Mouse (Mus musculus): Measurements from ENCODE around the gene Olfr181. TPM values are rescaled to one million over a fixed set of nuclear protein-coding genes. Genes with fewer than 3 reads are reported as not detected.

The Olfr181 gene
- not detected in 2 replicates for polyA plus RNA-seq (2015; fragmentation: Nextera tagmentation; extraction: Ambion mirVana)

DNA sequence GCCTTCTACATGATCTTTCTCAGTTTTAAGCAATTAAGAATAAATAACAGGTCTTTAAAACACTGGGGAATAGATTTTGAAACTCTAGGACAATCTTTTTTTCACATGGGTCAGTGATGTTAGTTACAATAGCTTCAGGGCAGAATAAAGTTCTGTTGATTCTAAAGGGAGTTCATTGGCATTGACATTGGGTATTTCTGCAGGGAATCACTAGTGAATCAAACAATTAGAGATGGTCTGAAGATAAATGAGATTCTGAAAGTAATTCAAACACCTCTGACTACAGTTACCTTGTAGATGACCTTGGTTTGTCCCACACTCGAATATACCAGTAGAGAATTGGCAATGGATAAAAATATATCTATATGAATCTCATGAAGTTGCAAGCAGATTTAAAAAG lies at the start of gene Olfr181:
Gene Olfr181 (minus strand): TSS at position 101 of the 400 bp plus-strand sequence.

DNA sequence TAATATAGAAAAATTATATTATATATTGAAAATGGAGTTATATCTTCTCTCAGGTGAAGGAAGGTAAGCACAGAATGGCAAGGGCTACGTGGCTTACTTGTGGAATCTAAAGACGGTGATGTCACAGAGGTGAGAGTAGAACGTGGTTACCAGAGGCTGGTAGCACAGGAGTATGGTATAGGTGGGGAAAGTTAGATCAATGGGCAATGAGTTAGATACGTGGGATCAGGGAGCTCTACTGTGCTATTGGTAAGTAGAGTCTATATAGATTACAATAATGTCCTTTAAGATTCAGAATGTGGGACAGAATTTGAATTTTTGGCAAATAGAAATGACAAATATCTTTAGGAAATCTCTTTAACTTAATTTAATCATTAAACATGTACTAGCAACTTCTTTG lies 737 bp upstream of the Olfr181 start, which contains the start of gene Olfr180:
Gene Olfr180 (minus strand): TSS at position 101 of the 400 bp plus-strand sequence.

DNA sequence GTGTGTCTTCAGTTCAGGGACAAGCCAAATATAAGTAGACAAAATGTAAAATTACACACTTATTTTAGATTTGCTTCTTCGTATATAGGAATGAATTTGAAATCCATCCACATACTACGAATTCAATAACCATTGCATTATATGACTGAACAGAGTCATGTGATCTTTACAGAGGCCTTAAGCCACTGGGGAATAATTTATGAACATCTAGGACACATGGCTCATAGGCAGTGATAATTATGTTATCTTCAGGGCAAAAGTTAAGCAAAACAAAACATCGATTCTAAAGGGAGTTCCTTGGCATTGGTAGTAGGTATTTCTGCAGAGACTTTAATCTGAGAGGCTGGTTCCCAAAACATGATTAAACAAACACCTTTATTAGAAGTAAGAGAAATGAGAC lies 36.6 kb downstream of the Olfr181 start, which contains the start of gene Olfr178:
Gene Olfr178 (minus strand): TSS at position 101 of the 400 bp plus-strand sequence.

Other genes starting within 250 kb of the Olfr181 start
- gene Gpr15, start 209.7 kb downstream of the Olfr181 start, polyA plus RNA-seq (2015; fragmentation: Nextera tagmentation; extraction: Ambion mirVana), result 0.19 TPM in 1 of 2 replicates, not detected in the other
- gene Cldnd1, start 200.8 kb downstream of the Olfr181 start, polyA plus RNA-seq (2015; fragmentation: Nextera tagmentation; extraction: Ambion mirVana), result 73.6 and 77.7 TPM in 2 replicates
- gene Olfr172, start 165.6 kb downstream of the Olfr181 start, polyA plus RNA-seq (2015; fragmentation: Nextera tagmentation; extraction: Ambion mirVana), result not detected in 2 replicates
- gene Olfr173, start 128.5 kb downstream of the Olfr181 start, polyA plus RNA-seq (2015; fragmentation: Nextera tagmentation; extraction: Ambion mirVana), result not detected in 2 replicates
- not detected in 2 replicates for gene Olfr175-ps1, start 102.0 kb downstream of the Olfr181 start, polyA plus RNA-seq (2015; fragmentation: Nextera tagmentation; extraction: Ambion mirVana)
- not detected in 2 replicates for gene Olfr177, start 54.0 kb downstream of the Olfr181 start, polyA plus RNA-seq (2015; fragmentation: Nextera tagmentation; extraction: Ambion mirVana)
- gene Olfr178, start 36.7 kb downstream of the Olfr181 start, polyA plus RNA-seq (2015; fragmentation: Nextera tagmentation; extraction: Ambion mirVana), result not detected in 2 replicates
- gene Olfr180, start 637 bp upstream of the Olfr181 start, polyA plus RNA-seq (2015; fragmentation: Nextera tagmentation; extraction: Ambion mirVana), result not detected in 2 replicates
- gene Olfr183, start 66.6 kb upstream of the Olfr181 start, polyA plus RNA-seq (2015; fragmentation: Nextera tagmentation; extraction: Ambion mirVana), result not detected in 2 replicates
- not detected in 2 replicates for gene Olfr186, start 101.5 kb upstream of the Olfr181 start, polyA plus RNA-seq (2015; fragmentation: Nextera tagmentation; extraction: Ambion mirVana)
- not detected in 2 replicates for gene Olfr187, start 111.0 kb upstream of the Olfr181 start, polyA plus RNA-seq (2015; fragmentation: Nextera tagmentation; extraction: Ambion mirVana)
- gene Olfr190, start 149.2 kb upstream of the Olfr181 start, polyA plus RNA-seq (2015; fragmentation: Nextera tagmentation; extraction: Ambion mirVana), result not detected in 2 replicates
- not detected in 2 replicates for gene Olfr191, start 161.1 kb upstream of the Olfr181 start, polyA plus RNA-seq (2015; fragmentation: Nextera tagmentation; extraction: Ambion mirVana)
- gene Olfr193, start 183.1 kb upstream of the Olfr181 start, polyA plus RNA-seq (2015; fragmentation: Nextera tagmentation; extraction: Ambion mirVana), result not detected in 2 replicates
- gene Olfr194, start 192.3 kb upstream of the Olfr181 start, polyA plus RNA-seq (2015; fragmentation: Nextera tagmentation; extraction: Ambion mirVana), result not detected in 2 replicates
- not detected in 2 replicates for gene Olfr195, start 218.3 kb upstream of the Olfr181 start, polyA plus RNA-seq (2015; fragmentation: Nextera tagmentation; extraction: Ambion mirVana)
- not detected in 2 replicates for gene Olfr196, start 241.7 kb upstream of the Olfr181 start, polyA plus RNA-seq (2015; fragmentation: Nextera tagmentation; extraction: Ambion mirVana)